Mouse (Mus musculus) brain, embryonic 14.5 days (tissue): ENCODE data around the gene Ube2m.
A peak's percentile ranks its signal among the peaks of the same experiment; 100 is the strongest.

ENCODE experiments used
- CTCF ChIP-seq: fragments of 200-500 bp; IDR thresholded peaks from 2 replicates; pipeline ENCODE4 v1.5.1; 2012; ENCODE audit warnings: inconsistent platforms, mild to moderate bottlenecking, moderate library complexity, borderline replicate concordance; ENCODE audit not compliant: insufficient read depth, insufficient read length; ENCODE audit errors: extremely low read depth
- POLR2A ChIP-seq: fragments of 200-500 bp; IDR thresholded peaks from 2 replicates; pipeline ENCODE4 v1.6.1; 2012; ENCODE audit warnings: mild to moderate bottlenecking, inconsistent platforms, borderline replicate concordance; ENCODE audit not compliant: poor library complexity, insufficient read depth, insufficient read length, severe bottlenecking; ENCODE audit errors: extremely low read depth

GRCm38 (mm10) chr7:13046084-13046483 lies 8.0 kb upstream of the Ube2m start:
- TF ChIP-seq POLR2A: no peak
- peak; percentile 67; the same call in 1 of the 2 replicates for TF ChIP-seq CTCF
